ENCODE assay signal across 8 mouse cellular contexts in the genomic region with DNA sequence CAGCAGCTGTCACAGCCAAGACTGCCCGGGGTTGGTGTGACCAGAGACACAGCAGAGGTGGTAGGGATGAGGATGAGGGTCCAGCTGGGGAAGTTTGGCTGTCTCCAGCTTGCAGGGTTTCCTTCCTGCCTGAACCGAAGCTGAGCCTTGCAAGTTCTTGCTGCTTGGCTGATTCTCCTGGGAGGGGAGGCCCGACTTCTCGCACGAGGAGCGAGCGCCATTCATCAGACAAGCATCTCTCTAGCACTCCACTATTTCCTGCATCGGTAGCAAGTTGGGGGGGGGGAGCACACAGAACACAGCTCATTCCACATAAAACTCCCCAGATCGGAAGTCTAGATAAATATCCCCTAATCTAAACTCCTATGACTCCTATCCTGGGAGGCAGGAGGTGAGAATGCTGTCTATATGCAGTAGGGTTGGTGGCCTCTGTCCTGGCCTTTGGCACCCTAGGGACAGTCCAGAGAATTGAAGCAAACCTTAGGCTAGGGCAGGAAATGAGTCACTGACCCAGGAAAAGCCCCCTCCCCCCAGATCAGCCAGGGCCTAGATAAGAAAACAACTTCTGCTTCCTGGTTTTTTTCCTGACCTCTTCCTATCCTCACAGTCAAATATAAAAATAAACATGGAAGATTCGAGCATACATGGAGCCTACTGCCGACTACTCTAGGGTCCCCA. TPM values are rescaled to one million over a fixed set of nuclear protein-coding genes. Genes with fewer than 3 reads are reported as not detected.
DNase-seq lines count a peak whose midpoint lies in the region; ATAC-seq and TF ChIP-seq lines count a peak whose summit lies in the region.

No protein-coding gene starts in this region.

- H3K27me3 ChIP-seq in kidney, adult 2 months (replicated peaks; ENCODE audit: control insufficient read depth, insufficient read depth, low read length), result no peaks in the 10 kb centered on the region
- H3K27me3 ChIP-seq in lung, embryonic 16.5 days (ENCODE audit: control insufficient read depth, insufficient read depth, low read depth, low read length), result no peaks in the 10 kb centered on the region

- WGBS in bone marrow, adult 2 months, result 5% methylated on average over 11 of the region's 11 CpGs
- WGBS in kidney, adult 2 months, result 32% methylated on average over 11 of the region's 11 CpGs
- WGBS in lung, embryonic 16.5 days, result 5% methylated on average over 11 of the region's 11 CpGs

- H3K4me1 ChIP-seq in bone marrow, adult 2 months (ENCODE audit: control insufficient read depth, insufficient read depth, low read length), result peaks cover 15% of the 10 kb centered on the region
- H3K4me1 ChIP-seq in kidney, adult 2 months (ENCODE audit: control insufficient read depth, insufficient read depth, low read length), result peaks cover 14% of the 10 kb centered on the region; the same call in 1 of the 2 replicates
- H3K4me1 ChIP-seq in lung, embryonic 16.5 days (replicated peaks; ENCODE audit: control insufficient read depth, insufficient read depth, low read length), result peaks cover 47% of the 10 kb centered on the region

- TF ChIP-seq POLR2A in bone marrow, adult 2 months (IDR thresholded peaks at IDR 0.05; ENCODE audit: borderline replicate concordance, control insufficient read depth, low read depth, low read length), result no peak
- no peak for TF ChIP-seq POLR2A in kidney, adult 2 months (IDR thresholded peaks at IDR 0.05; ENCODE audit: low read depth, low read length)

- H3K36me3 ChIP-seq in kidney, adult 2 months (ENCODE audit: control insufficient read depth, insufficient read depth, low read length), result no peaks in the 10 kb centered on the region
- no peaks in the 10 kb centered on the region; the same call in 1 of the 2 replicates for H3K36me3 ChIP-seq in lung, embryonic 16.5 days (ENCODE audit: control insufficient read depth, insufficient read depth, low read length)

- H3K4me2 ChIP-seq in lung, embryonic 16.5 days (ENCODE audit: low read depth, low read length), result peak overlapping the region; percentile 35

- peak; percentile 29; the same call in 1 of the 2 replicates for ATAC-seq in lung, embryonic 16.5 days (ENCODE audit: low read depth)

- H3K9me3 ChIP-seq in lung, embryonic 16.5 days (ENCODE audit: control insufficient read depth, low read length), result no peaks in the 10 kb centered on the region

- DNase-seq in 3T3-L1 (ENCODE audit: low read depth, low spot score) (peak; percentile 75), MN1 (ENCODE audit: low spot score) (no peak)
- peak; percentile 51 to 73 for DNase-seq in heart, adult 9 months (ENCODE audit: low spot score in 2 of 2)
- peak; percentile 74 for DNase-seq in kidney, adult 2 months
- peak; percentile 22 to 40 for DNase-seq in thymus, adult 18-20 months
- no peak for DNase-seq in layer of hippocampus, adult 9-10 months (ENCODE audit: low spot score)

- no peak for TF ChIP-seq CTCF in bone marrow, adult 2 months (IDR thresholded peaks at IDR 0.05; ENCODE audit: control insufficient read depth, insufficient read depth, low read length)
- TF ChIP-seq CTCF in kidney, adult 2 months (conservative IDR thresholded peaks at IDR 0.05; ENCODE audit: insufficient read depth, insufficient read length, low read depth, low read length), result no peak

- H3K27ac ChIP-seq in bone marrow, adult 2 months (ENCODE audit: control insufficient read depth, insufficient read depth, low read depth, low read length, poor library complexity), result peak overlapping the region; percentile 69; the same call in 1 of the 2 replicates
- peak overlapping the region; percentile 78 for H3K27ac ChIP-seq in kidney, adult 2 months (ENCODE audit: insufficient read depth, low read depth, low read length)
- peak overlapping the region; percentile 94 for H3K27ac ChIP-seq in lung, embryonic 16.5 days (ENCODE audit: low read length)

- no peak overlapping the region for H3K4me3 ChIP-seq in bone marrow, adult 2 months (replicated peaks; ENCODE audit: control insufficient read depth, low read depth, low read length)
- no peak overlapping the region for H3K4me3 ChIP-seq in kidney, adult 2 months (ENCODE audit: insufficient read depth, low read depth, low read length)
- H3K4me3 ChIP-seq in lung, embryonic 16.5 days (ENCODE audit: low read length), result no peak overlapping the region

- H3K9ac ChIP-seq in lung, embryonic 16.5 days (ENCODE audit: low read length), result peak overlapping the region; percentile 44

RNA-seq across cellular contexts. Expression of gene Fhl3, which starts 4.4 kb away (rescaled TPM):
- polyA plus RNA-seq in bone marrow, adult 2 months (2011; ENCODE audit: insufficient read depth, insufficient read length, low replicate concordance, missing spikeins), result 44.7 and 114 TPM in 2 replicates
- 8.5 and 10.8 TPM in 2 replicates for polyA plus RNA-seq in kidney, adult 2 months (2012; rRNA removed)
- 6.6 and 8.0 TPM in 2 replicates for polyA plus RNA-seq in lung, embryonic 16.5 days (2015; fragmentation: Nextera tagmentation; extraction: Ambion mirVana)

RNA-seq across cellular contexts. Expression of gene Sf3a3, which starts 9.6 kb away (rescaled TPM):
- polyA plus RNA-seq in bone marrow, adult 2 months (2011; ENCODE audit: insufficient read depth, insufficient read length, low replicate concordance, missing spikeins), result 43.4 and 44.5 TPM in 2 replicates
- 11.1 and 14.5 TPM in 2 replicates for polyA plus RNA-seq in kidney, adult 2 months (2012; rRNA removed)
- 122 and 134 TPM in 2 replicates for polyA plus RNA-seq in lung, embryonic 16.5 days (2015; fragmentation: Nextera tagmentation; extraction: Ambion mirVana)

RNA-seq across cellular contexts. Expression of gene Utp11, which starts 11.5 kb away (rescaled TPM):
- 16.0 and 26.9 TPM in 2 replicates for polyA plus RNA-seq in bone marrow, adult 2 months (2011; ENCODE audit: insufficient read depth, insufficient read length, low replicate concordance, missing spikeins)
- polyA plus RNA-seq in kidney, adult 2 months (2012; rRNA removed), result 6.4 and 7.9 TPM in 2 replicates
- 52.9 and 59.5 TPM in 2 replicates for polyA plus RNA-seq in lung, embryonic 16.5 days (2015; fragmentation: Nextera tagmentation; extraction: Ambion mirVana)

RNA-seq across cellular contexts. Expression of gene Inpp5b, which starts 36.7 kb away (rescaled TPM):
- polyA plus RNA-seq in bone marrow, adult 2 months (2011; ENCODE audit: insufficient read depth, insufficient read length, low replicate concordance, missing spikeins), result 24.3 and 26.1 TPM in 2 replicates
- 61.0 and 64.2 TPM in 2 replicates for polyA plus RNA-seq in kidney, adult 2 months (2012; rRNA removed)
- 36.0 and 40.3 TPM in 2 replicates for polyA plus RNA-seq in lung, embryonic 16.5 days (2015; fragmentation: Nextera tagmentation; extraction: Ambion mirVana)

RNA-seq across cellular contexts. Expression of gene Pou3f1, which starts 48.3 kb away (rescaled TPM):
- 1.1 and 2.9 TPM in 2 replicates for polyA plus RNA-seq in bone marrow, adult 2 months (2011; ENCODE audit: insufficient read depth, insufficient read length, low replicate concordance, missing spikeins)
- 0.02 and 0.04 TPM in 2 replicates for polyA plus RNA-seq in kidney, adult 2 months (2012; rRNA removed)
- polyA plus RNA-seq in lung, embryonic 16.5 days (2015; fragmentation: Nextera tagmentation; extraction: Ambion mirVana), result 0.06 and 0.13 TPM in 2 replicates

Comparison
In these comparisons a context has a peak if more than half of its experiments do, and no peak if none do; other contexts are left out.
1. DNase-seq: peak in 3T3-L1 (single experiment), heart, adult 9 months (2 of 2), kidney, adult 2 months (single experiment) and thymus, adult 18-20 months (2 of 2); none in layer of hippocampus, adult 9-10 months (single experiment) and MN1 (single experiment).
2. Peak in every context shown above with its lines, with median percentiles within 50 percentile points of each other: H3K27ac ChIP-seq.